Mouse (Mus musculus): ENCODE measurements around the gene Senp6. TPM values are rescaled to one million over a fixed set of nuclear protein-coding genes. Genes with fewer than 3 reads are reported as not detected.
A peak's percentile ranks its signal among the peaks of the same experiment; 100 is the strongest.
"Not testable (repeated sequence)": the region's sequence is repeated elsewhere in the genome, so short reads cannot be mapped to it uniquely, and the experiment has no call there.

Gene Senp6
- 113 and 129 TPM in 2 replicates for polyA plus RNA-seq (2011; ENCODE audit: insufficient read length, low read depth, missing spikeins)

GRCm38 (mm10) chr9:80066367-80067220 is at the start of gene Senp6:
Senp6 (plus strand) TSS chr9:80066903.
- TF ChIP-seq POLR2A (IDR thresholded peaks at IDR 0.05; ENCODE audit: low read depth, low read length) (peak; percentile 58), CTCF (IDR thresholded peaks at IDR 0.05; ENCODE audit: borderline replicate concordance, insufficient read depth, low read length) (no peak)
- Histone ChIP-seq H3K4me1 (ENCODE audit: control insufficient read depth, insufficient read depth, low read length) (no peaks in the 10 kb centered on the region; the same call in 1 of the 2 replicates), H3K4me3 (ENCODE audit: insufficient read depth, low read length) (peak within 1 kb of the TSS; percentile 89), H3K27ac (ENCODE audit: insufficient read depth, low read length) (peak within 1 kb of the TSS; percentile 95)

- TF ChIP-seq CTCF (IDR thresholded peaks at IDR 0.05; ENCODE audit: borderline replicate concordance, insufficient read depth, low read length) = no peak
- no peak for TF ChIP-seq POLR2A (IDR thresholded peaks at IDR 0.05; ENCODE audit: low read depth, low read length)
- no peak overlapping the region for H3K27ac ChIP-seq (ENCODE audit: insufficient read depth, low read length)
- no peak overlapping the region for H3K4me3 ChIP-seq (ENCODE audit: insufficient read depth, low read length)
- H3K4me1 ChIP-seq (ENCODE audit: control insufficient read depth, insufficient read depth, low read length) = peaks cover 2% of the 10 kb centered on the region; the same call in 1 of the 2 replicates
Measured at GRCm38 (mm10) chr9:80020429-80020828, 46.3 kb upstream of the Senp6 start.

GRCm38 (mm10) chr9:80021648-80022047 is 45.1 kb upstream of the Senp6 start:
- H3K4me1 ChIP-seq (ENCODE audit: control insufficient read depth, insufficient read depth, low read length) = peaks cover 2% of the 10 kb centered on the region; the same call in 1 of the 2 replicates
- TF ChIP-seq POLR2A (IDR thresholded peaks at IDR 0.05; ENCODE audit: low read depth, low read length) (no peak), CTCF (IDR thresholded peaks at IDR 0.05; ENCODE audit: borderline replicate concordance, insufficient read depth, low read length) (no peak)
- H3K27ac ChIP-seq (ENCODE audit: insufficient read depth, low read length) = no peak overlapping the region
- no peak overlapping the region for H3K4me3 ChIP-seq (ENCODE audit: insufficient read depth, low read length)

GRCm38 (mm10) chr9:80022821-80023220 is 43.9 kb upstream of the Senp6 start:
- Histone ChIP-seq H3K4me1 (ENCODE audit: control insufficient read depth, insufficient read depth, low read length) (peaks cover 2% of the 10 kb centered on the region; the same call in 1 of the 2 replicates), H3K27ac (ENCODE audit: insufficient read depth, low read length) (no peak overlapping the region), H3K4me3 (ENCODE audit: insufficient read depth, low read length) (no peak overlapping the region)
- no peak for TF ChIP-seq CTCF (IDR thresholded peaks at IDR 0.05; ENCODE audit: borderline replicate concordance, insufficient read depth, low read length)
- no peak for TF ChIP-seq POLR2A (IDR thresholded peaks at IDR 0.05; ENCODE audit: low read depth, low read length)

GRCm38 (mm10) chr9:80025347-80025746 is 41.4 kb upstream of the Senp6 start:
- not testable (repeated sequence) for H3K27ac ChIP-seq (ENCODE audit: insufficient read depth, low read length); H3K4me1 ChIP-seq (ENCODE audit: control insufficient read depth, insufficient read depth, low read length); H3K4me3 ChIP-seq (ENCODE audit: insufficient read depth, low read length)

GRCm38 (mm10) chr9:80026017-80026416 is 40.7 kb upstream of the Senp6 start:
- H3K4me1 ChIP-seq (ENCODE audit: control insufficient read depth, insufficient read depth, low read length) = peaks cover 2% of the 10 kb centered on the region; the same call in 1 of the 2 replicates
- TF ChIP-seq CTCF (IDR thresholded peaks at IDR 0.05; ENCODE audit: borderline replicate concordance, insufficient read depth, low read length) (no peak), POLR2A (IDR thresholded peaks at IDR 0.05; ENCODE audit: low read depth, low read length) (no peak)
- no peak overlapping the region for H3K4me3 ChIP-seq (ENCODE audit: insufficient read depth, low read length)
- no peak overlapping the region for H3K27ac ChIP-seq (ENCODE audit: insufficient read depth, low read length)

- Histone ChIP-seq H3K4me3 (ENCODE audit: insufficient read depth, low read length) (no peak overlapping the region), H3K4me1 (ENCODE audit: control insufficient read depth, insufficient read depth, low read length) (no peaks in the 10 kb centered on the region), H3K27ac (ENCODE audit: insufficient read depth, low read length) (no peak overlapping the region)
- TF ChIP-seq CTCF (IDR thresholded peaks at IDR 0.05; ENCODE audit: borderline replicate concordance, insufficient read depth, low read length) (no peak), POLR2A (IDR thresholded peaks at IDR 0.05; ENCODE audit: low read depth, low read length) (no peak)
Measured at GRCm38 (mm10) chr9:80026581-80027021, 40.1 kb upstream of the Senp6 start.

GRCm38 (mm10) chr9:80037262-80037996 is 29.3 kb upstream of the Senp6 start:
- H3K27ac ChIP-seq (ENCODE audit: insufficient read depth, low read length) = no peak overlapping the region
- H3K4me3 ChIP-seq (ENCODE audit: insufficient read depth, low read length) = no peak overlapping the region
- H3K4me1 ChIP-seq (ENCODE audit: control insufficient read depth, insufficient read depth, low read length) = no peaks in the 10 kb centered on the region
- no peak for TF ChIP-seq CTCF (IDR thresholded peaks at IDR 0.05; ENCODE audit: borderline replicate concordance, insufficient read depth, low read length)
- no peak for TF ChIP-seq POLR2A (IDR thresholded peaks at IDR 0.05; ENCODE audit: low read depth, low read length)

- no peaks in the 10 kb centered on the region for H3K4me1 ChIP-seq (ENCODE audit: control insufficient read depth, insufficient read depth, low read length)
- H3K4me3 ChIP-seq (ENCODE audit: insufficient read depth, low read length) = no peak overlapping the region
- no peak for TF ChIP-seq POLR2A (IDR thresholded peaks at IDR 0.05; ENCODE audit: low read depth, low read length)
- no peak for TF ChIP-seq CTCF (IDR thresholded peaks at IDR 0.05; ENCODE audit: borderline replicate concordance, insufficient read depth, low read length)
- no peak overlapping the region for H3K27ac ChIP-seq (ENCODE audit: insufficient read depth, low read length)
Measured at GRCm38 (mm10) chr9:80037997-80038383, 28.7 kb upstream of the Senp6 start.

Measured in embryonic fibroblast, embryonic 13.5 days (primary cell).